Mouse (Mus musculus): ENCODE results near the gene Mrpl22.
A peak's percentile ranks its signal among the peaks of the same experiment; 100 is the strongest.
"Not testable (repeated sequence)": the region's sequence is repeated elsewhere in the genome, so short reads cannot be mapped to it uniquely, and the experiment has no call there.

Mrpl22 gene

DNA sequence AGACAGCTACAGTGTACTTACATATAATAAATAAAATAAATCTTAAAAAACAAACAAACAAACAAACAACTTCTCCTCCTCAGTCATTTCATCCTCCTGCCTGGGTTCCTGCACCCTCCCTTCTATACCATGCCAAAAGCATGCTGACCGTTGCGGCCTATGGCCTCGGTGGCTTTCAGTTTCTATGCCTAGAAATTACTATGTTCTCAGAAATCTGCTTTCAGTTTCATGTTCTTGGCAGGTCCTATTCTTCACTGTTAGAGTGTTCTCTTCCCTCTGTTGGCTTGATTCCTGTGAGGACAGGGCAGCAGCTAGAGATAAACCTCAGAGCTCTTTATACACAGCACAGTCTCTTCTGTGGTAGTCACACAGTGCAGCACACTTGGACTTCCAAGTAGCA, 12.1 kb downstream of the Mrpl22 start:
- no peak for DNase-seq

DNA sequence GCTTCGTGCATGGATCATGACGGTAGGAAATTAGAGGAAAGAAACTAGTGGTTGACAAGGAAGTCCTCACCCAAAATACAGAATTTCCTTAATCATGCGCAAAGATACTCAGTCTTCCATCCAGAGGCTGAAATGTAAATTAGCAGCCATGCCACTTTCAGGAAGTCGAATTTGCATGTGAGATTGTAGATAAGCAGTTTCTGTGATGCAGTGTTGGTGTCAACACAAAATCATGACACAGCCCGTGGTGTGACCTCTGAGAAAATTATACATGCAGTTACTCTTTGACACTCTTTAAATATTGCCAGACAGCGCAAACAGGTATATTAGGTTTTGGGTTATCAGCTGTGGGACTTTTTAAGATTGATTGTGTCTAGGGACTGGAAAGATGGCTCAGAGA, 18.2 kb downstream of the Mrpl22 start:
- no peak for DNase-seq

DNA sequence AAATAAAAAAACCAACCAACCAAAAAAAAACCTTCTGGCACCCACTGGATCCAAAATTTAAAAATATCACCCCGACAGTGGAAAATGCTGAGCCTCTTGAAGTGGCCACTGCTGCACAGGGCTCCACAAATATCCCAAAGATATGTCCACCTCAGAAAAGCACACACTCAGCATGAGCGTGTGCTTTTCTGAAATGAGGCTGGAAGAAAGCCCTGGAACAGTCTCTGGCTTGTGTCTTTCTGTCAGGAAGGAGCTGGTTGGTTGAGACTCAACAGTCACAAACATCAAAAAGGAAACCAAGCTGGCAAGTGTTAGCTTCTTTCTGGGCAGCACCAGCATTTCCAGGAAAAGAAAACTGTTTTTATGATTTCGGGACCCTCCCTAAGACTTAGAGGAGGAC, 21.9 kb downstream of the Mrpl22 start:
- DNase-seq, result peak; percentile 63

DNA sequence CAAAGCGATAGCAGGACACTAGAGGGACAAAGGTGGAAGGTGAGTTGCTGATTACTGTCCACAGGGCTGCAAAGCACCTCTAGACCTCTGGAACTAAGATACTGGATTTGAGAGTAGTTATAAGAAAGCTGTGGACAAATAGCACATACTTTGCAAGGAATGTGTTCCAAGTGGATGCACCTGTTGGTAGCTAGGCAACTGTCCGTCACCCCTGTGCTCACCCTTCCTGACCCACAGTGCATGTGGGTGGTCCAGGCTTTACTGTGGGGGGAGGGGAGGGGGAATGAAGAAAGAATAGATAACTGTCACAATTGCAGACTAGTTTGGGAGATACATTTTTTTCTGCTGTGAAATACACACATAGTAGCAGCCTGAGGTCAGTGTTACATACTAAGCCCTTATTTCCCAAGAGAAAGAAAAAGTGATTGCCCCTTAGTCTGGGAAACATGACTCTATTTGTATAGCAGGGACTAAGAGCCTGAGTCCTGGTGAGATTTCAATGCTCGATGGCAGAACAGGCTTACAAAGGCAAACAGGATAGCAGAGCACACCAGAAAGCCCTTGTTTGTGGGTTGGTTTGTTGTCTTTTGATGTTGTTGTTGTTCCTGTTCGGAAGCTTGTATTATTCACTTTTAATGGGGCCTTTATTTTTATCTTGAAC, 22.5 kb downstream of the Mrpl22 start:
- no peak for DNase-seq

DNA sequence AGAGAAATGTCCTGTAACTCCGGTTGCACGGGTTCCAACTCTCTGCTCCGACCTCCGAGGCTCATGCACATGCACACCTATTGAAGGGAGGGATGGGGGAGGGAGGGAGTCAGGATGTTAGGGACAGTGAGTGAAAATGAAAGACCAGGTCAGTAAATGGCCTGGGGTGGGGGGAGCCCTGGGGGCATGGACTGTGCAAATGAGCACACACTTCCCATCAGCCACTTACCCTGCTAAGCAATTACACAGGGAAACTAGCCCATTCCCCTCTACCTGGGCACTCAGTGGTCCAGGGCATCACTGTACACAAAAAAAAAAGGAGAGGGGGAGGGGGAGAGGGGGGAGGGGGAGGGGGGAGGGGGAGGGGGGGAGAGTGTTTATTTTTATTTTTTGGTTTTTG, 27.2 kb downstream of the Mrpl22 start:
- DNase-seq, result no peak

DNA sequence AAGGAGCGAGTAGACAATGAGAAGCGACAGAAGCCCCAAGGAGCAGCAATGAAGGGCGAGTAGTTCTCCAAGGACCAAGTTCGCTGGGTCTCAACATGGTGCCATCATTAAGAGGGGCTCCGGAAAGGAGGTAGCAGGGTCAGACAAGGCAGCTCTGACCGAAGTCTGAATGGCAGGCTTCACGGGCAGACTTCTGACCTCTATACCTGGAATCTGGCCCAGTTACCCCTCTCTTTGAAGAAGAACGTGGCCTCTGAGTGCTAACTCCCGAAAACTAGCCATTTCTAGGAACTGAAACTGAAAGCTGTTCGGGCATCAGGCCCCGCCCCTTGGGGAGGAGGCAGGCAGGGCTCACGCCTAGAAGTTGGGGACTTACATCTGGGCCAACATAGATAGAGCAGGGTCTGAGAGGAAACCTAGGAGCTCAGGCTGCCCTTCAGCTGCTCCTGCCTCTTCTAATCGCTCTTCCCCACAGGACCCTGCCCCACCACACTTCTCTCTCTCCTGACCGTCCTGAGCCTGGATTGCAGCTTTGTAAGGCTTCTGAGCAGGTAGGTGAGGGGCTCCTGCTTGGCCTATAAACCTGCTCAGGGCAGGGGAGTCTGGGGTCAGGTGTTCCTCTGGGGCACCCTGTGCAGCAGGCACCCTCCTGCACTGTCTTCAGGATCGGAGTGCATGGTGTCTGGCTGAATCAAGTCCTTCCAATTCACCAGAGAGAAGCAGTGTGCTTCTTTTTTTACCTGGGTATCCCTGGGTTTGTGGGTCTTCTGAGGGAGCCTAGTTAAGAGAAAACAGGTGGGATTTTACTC, 28.0 kb downstream of the Mrpl22 start, which contains the start of the genes Igtp and Irgm2:
TSS of gene Igtp (plus strand) at position 328 of the 809 bp plus-strand sequence.
TSS of gene Irgm2 (plus strand) at position 390 of the 809 bp plus-strand sequence.
- not testable (repeated sequence) for DNase-seq

DNA sequence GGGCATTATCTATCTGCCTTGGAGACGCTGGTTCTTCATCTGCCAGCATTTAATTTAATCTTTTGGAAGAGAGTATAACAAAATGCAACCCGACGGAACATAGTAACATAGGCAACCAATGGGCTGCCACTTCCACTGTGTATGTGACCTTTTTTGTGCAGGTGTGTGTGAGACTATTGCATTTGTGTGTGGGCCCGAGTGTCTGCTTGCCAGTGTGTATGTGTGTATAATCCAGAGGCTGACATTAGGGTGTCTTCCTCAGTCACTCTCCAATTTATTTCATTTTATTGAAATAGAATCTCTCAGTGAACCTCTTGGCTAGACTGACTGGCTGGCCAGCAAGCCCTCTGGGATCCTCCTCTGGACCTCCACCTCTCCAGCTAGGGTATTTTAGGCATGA, 28.8 kb downstream of the Mrpl22 start:
- DNase-seq, result no peak

DNA sequence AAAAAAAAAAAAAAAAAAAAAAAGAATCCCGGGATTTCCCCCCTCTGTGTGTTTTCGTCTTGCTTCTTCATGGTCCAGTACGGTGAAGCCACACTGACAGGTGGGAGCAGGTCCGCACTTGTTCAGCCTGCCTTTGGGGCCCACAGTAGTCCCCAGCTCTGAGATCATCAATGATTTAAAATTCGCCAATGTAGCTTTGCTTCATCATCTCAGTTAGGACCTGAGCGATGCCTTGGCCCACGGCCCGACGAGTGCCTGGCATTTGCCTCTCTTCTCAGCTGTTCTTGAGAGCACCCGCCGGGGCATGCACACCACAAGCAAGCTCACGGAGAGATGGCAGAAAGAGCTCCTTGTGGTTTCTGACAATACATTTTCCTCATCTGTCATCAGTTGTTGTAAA, 29.6 kb downstream of the Mrpl22 start:
- no peak for DNase-seq

DNA sequence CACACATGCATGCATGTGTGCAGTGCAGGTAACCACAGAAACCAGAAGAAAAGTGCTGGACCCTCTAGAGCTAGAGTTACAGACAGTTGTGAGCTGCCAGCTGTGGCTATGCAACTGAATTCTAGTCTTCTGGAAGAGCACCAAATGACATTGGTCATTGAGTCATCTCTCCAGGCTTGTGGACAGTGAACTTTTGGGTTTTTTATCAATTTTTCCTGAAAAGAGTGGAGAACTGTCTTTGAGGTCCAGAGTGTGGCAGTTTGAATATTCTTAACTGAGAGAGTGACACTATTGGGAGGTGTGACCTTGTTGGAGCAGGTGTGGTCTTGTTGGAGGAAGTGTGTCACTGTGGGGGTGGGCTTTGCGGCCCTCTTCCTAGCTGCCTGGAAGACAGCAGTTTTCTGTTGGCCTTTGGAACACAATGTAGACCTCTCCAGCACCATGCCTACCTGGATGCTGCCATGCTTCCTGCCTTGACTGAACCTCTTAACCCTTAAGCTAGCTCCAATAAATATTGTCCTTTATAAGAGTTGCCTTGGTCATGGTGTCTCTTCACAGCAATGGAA, 38.9 kb downstream of the Mrpl22 start:
- DNase-seq, result no peak

DNA sequence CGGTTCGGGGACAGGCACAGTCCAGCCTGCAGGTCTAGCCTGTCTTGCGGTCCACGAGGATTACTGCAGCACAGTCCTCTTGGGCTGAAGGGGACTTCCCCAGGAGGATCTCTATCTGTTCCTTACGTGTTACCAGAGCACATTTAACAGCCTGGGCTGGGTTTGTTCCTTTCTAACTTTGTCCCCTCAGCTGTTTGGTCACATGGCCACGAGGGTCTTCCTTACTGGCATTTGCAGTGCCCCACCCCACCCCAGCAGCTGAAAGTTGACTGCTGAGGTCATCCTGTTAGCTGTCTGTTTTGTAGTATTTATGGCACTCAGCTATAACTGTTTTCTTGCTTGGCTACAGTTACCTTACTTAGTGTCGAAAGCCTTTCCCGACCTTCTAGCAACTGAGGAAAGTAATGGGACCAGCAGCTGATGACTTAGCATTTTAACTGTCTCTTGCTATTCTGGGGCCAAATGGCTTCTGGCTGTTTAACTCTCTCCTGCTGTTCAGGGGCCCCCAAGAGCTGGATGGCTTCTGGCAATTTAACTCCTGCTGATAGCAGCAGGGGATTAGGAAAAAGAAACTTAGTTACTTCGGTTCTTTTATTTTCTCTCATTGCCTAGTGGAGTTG, 39.7 kb downstream of the Mrpl22 start:
- DNase-seq, result no peak

DNA sequence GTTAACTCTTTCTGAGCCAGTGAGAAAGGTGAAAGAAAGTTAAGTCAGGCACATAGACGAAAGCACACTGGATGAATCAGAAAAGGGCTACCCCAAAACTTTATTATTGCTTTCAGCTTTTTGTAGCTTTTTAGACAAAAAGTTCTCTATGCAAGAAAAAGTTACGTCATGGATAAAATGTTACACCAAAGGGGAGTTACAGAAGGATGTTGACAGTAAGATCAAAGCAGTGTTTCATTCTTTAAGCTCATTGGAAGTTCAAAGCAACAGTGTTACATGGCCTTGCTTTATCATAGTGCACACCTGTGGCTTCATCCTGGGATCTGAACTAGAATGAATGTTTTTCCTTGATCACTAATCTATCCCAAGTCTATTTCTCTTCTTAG, 40.2 kb downstream of the Mrpl22 start:
- DNase-seq, result no peak

DNA sequence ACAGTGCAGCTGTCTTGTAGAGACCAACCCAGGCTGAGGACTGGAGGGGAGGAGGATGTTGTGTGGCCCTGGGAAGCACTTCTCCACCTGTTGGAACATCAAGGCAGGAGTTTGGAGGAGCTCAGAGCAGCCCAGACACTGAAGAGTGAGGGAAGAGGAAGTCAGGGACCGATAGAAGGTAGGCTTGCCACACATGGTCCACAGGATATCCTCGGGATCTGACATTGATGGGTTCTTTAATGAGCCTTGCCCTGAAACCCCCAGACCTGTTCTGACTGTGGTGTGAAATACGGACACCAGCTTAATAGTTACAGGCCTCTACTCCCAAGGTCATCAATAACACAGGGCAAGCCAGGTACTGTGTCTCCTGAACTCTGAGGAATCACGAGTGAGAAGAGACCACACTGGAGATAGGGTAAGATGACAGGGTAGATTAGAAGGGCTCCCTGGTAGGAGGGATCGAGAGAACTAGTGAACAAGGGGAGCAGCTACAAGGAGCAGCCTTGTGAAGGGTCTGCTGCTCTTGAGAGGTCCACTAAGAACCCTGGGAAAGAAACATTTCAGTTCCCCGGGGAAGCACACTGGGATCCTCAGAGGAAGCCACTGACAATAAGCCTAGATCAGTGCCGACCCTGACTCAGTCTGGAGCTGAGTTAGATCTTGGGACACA, 42.3 kb downstream of the Mrpl22 start:
- no peak for DNase-seq

DNA sequence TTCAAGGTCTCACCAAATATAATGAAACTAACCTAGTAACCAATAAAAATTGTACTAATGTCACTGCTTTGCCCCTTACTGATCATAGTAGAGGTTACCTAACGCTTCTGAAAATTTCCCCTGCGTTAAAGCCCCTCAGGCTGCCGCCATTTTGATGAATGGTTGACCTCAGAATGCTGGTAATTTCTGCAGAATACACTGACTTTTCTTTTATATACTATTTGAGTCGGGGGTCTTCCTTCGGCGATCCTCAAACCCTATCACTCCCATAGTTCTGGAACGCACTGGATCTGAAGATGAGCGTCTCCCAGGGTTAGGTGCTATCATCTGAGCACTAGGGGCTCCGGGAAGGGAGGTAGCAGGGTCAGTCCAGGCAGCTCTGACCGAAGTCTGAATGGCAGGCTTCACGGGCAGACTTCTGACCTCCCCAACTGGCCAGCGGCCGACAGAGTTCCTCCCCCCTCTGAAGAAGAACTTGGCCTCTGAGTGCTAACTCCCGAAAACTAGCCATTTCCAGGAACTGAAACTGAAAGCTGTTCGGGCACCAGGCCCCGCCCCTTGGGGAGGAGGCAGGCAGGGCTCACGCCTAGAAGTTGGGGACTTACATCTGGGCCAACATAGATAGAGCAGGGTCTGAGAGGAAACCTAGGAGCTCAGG, 43.1 kb downstream of the Mrpl22 start:
- no peak for DNase-seq

DNA sequence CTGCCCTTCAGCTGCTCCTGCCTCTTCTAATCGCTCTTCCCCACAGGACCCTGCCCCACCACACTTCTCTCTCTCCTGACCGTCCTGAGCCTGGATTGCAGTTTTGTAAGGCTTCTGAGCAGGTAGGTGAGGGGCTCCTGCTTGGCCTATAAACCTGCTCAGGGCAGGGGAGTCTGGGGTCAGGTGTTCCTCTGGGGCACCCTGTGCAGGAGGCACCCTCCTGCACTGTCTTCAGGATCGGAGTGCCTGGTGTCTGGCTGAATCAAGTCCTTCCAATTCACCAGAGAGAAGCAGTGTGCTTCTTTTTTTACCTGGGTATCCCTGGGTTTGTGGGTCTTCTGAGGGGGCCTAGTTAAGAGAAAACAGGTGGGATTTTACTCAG, 43.6 kb downstream of the Mrpl22 start:
- not testable (repeated sequence) for DNase-seq

DNA sequence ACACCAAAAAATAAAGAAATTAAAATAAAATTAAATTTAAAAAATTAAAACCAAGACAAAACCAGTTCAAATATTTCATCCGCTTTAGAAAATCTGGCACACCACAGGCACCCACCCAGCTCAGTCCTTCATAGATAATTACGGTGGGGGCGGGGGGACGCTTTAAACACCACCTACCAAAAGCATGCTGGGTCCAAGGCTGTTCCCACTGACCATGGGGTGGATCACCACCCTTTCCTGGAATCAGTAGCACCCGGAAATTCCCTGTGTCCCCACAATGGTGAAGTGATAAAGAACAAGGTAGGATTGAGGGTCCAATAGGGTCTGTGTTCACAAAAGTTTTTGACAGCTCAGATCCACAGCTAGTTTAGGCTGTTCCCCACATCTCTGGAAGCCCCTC, 44.4 kb downstream of the Mrpl22 start:
- DNase-seq, result no peak

DNA sequence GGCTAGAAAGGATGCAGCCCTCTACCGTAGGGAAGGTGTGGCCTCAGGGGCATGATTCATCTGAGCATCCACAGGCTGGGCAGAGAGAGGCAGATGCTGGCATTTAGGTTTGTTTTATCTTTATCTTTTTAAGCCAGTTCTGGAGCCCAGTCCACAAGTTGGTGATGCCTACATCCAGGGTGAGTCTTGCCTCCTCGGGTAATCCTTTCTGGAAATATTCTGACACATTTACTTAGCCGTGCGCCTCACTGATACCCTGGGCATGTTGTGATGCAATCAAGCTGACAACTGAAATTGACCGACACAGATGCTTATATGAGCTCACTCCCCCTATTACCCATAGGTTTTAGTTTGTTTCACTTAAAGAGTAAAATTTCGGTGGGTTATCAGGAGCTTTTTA, 45.4 kb downstream of the Mrpl22 start:
- no peak for DNase-seq

DNA sequence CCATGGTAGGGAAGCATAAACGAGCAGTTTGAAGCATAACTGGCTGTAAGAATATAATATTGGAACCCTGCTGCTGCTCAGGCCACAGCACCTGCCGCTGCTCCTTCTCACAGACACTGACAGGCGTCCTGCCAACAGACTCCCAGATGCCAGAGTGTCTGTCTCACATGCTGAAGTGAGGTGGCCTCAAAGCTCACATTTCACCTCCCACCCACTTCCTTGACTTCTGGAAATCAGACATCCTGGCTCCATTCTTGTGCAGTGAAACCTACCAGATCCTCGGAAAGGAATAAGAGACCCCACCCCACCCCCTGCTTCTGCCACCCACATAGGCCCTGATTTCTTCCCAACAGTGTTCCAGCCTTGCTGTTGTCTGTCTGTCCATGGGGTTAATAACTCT, 52.3 kb downstream of the Mrpl22 start:
- no peak for DNase-seq

DNA sequence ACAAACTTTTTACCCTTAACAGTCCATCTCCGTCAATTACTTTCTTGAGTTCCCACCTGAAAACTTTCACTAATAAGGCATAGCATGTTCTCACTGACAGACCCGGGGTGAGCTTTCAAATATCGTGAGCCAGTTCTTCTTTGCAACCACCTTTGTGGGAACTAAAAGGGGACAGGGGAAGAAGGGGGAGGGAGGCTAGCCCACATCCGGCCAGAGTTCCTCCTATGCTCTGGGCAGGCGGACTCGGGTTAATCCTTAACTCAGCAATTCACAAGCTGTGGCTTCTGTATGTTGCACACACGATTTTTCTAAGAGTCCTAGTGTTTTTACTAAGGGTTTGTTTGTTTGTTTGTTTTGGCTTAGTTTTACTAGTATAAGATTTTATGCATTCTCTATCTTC, 52.9 kb downstream of the Mrpl22 start:
- DNase-seq, result no peak

DNA sequence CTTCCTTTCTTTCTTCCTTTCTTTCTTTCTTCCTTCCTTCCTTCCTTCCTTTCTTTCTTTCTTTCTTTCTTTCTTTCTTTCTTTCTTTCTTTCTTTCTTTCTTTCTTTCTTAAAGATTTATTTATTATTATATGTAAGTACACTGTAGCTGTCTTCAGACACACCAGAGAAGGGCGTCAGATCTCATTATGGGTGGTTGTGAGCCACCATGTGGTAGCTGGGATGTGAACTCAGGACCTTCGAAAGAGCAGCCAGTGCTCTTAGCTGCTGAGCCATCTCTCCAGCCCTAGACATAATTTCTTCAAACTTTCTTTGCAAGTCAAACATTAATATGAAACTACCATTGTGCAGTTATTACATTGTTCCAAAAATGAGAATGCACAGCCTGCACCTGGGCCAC, 53.4 kb downstream of the Mrpl22 start:
- DNase-seq, result not testable (repeated sequence)

DNA sequence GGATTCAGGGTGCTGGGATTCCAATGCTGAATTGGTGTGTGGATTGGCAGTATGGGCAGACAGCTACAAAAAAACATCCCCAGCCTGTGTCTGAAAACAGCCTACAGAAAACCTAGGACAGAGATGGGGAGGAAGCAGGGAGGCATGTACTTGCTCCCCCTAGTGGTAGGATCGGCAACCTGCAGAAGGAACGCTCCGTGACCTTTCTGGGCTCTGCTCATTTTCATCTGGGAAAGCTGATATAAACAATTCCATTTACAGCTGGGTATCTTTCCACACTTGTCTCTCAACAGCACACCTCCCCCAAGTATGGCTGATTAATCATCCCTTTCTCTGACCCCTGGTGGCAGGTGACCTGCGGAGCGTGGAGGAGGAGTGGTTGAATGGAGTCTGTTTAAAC, 54.2 kb downstream of the Mrpl22 start:
- DNase-seq, result peak; percentile 69

DNA sequence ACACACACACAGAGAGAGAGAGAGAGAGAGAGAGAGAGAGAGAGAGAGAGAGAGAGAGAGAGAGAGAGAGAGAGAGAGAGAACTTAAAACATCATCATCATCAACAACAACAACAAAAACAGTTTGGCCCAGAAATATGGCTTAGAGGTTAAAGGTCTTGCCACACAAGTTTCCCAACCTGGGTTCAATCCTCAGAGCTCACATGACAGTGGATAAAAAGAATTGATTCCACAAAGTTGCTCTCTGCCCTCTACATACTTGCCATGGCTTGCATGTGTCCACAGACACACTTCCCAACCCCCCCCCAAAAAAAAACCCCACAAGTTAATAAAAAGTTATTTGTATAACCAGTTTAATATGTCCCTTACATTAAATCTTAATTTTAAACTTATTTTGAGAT, 55.0 kb downstream of the Mrpl22 start:
- no peak for DNase-seq

DNA sequence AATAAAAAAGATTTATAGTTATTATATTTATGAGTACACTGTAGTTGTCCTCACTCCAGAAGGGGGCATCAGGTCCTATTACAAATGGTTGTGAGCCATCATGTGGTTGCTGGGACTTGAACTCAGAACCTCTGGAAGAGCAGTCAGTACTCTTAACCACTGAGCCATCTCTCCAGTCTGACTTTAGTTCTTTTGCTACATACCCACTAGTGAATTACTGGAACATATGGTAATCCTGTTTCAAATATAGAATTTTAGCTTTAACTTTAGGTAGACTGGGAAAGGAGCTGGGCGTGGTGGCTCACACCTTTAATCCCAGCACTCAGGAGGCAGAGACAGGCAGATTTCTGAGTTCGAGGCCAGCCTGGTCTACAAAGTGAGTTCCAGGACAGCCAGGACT, 56.6 kb downstream of the Mrpl22 start:
- not testable (repeated sequence) for DNase-seq

All from cerebellum, adult 9-10 months (tissue).